Mouse (Mus musculus) spleen, postnatal 36 days (tissue): ENCODE results near the gene Rprd1b.
A peak's percentile ranks its signal among the peaks of the same experiment; 100 is the strongest.

ENCODE experiments used
- DNase-seq, 2 experiments: peaks; one replicate each; pipeline ENCODE4 v3.0.0; 2022; ENCODE audit warnings: low spot score in 2 of 2, mixed read lengths in 1 of 2

Gene Rprd1b

GRCm38 (mm10) chr2:158175433-158175832 is 147.1 kb downstream of the Rprd1b start:
- peak; percentile 41 to 57 for DNase-seq

DNA sequence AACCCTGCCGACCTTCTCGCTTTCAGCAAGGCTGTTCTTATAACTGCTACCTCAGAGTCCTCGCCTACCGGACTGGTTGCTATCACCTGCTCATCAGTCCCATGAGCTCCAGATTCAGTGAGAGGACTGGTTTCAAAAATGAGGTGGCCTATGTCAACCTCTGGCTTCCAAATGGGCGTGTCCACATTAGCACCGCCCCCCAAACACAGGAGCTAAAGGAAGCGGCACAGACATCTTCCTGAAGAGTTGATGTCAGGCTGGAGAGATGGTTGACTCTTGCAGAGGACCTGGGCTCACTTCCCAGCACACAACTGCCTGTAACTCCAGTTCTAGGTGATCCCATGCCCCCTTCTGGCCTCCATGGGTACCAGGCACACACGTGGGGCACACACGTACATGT is 148.5 kb downstream of the Rprd1b start:
- DNase-seq = no peak

GRCm38 (mm10) chr2:158177574-158177973 is 149.3 kb downstream of the Rprd1b start:
- DNase-seq = no peak

DNA sequence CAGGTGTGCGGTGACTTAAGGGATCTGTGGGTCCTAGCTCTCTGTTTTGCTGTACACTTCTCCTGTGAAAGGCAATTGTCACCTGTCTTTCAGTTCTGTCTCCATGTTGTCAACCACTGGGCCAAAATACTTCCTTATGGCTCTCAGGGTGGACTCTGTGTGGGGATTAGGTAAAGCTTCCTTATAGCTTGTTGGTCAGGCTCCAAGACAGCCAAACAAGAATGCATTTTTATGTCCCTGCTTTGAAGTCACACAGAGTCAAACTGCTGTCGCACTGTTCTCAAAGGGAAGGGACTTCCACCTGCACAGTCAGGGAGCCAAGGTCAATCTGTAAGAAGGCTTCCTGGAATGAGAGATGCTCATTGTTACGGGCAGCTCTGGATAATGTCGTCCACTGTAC is 149.8 kb downstream of the Rprd1b start:
- DNase-seq = no peak

GRCm38 (mm10) chr2:158178696-158179369 is 150.5 kb downstream of the Rprd1b start:
- peak; percentile 75 to 76 for DNase-seq

DNA sequence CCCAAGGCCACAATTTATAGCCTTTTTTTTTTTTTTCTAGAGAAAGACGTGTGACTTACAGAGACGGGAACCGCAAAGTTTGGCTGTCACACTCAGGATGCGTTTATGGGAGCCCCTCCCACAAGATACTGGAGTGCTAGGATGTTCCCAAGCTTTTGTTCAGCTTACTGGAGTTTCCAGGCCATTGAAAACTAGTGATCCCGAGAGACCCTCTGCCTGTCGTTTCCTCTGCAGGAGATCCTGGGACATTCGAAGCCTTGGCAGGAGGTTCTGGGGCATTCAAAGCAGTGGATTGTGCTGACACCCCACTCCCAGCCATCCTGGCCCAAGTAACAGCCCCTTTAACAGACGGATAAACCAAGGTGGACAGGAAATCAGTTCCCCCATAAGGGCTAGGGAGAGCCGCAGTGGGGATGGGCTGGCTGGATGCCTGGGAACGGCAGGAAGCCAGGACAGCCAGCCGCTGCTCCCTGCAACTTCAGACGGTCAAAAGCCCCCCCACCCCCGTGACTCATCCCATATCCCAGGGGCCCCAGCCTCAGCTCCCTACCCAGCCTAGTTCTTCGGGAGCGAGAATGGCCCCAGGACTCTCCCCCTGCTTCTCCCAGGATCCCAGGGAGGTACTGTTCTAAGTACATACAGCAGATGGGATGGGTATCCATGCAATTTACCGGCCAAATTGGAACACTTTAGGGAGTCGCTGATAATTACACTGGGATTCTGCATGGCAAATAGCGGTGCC is 151.2 kb downstream of the Rprd1b start:
- no peak for DNase-seq

DNA sequence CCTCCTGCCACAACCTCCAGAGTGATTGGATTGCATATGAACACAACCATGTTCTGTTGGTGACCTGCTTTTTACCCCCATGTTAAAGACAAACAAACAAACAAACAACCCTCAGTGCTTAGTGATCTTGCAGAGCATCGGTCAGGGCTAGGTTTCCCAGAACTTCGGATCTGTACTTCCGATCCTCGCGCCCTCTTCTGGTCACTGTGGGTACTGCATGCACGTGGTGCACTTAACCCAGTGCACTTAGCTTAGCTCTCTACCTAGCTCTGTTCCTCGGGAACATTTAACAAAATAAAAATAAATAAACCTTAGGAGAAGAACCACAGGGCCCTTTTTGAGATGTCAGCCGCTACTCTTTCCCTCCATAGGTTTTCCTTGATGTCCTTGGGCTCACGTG is 152.5 kb downstream of the Rprd1b start:
- DNase-seq = peak in 1 of 2 experiments; percentile 43
